Mouse (Mus musculus): Measurements from ENCODE around the gene Tmem30c. TPM values are rescaled to one million over a fixed set of nuclear protein-coding genes. Genes with fewer than 3 reads are reported as not detected.
"Not testable (repeated sequence)": the region's sequence is repeated elsewhere in the genome, so short reads cannot be mapped to it uniquely, and the experiment has no call there.

Tmem30c gene
- polyA plus RNA-seq, 1 experiment from 2014 or later, result 0.04 TPM

- WGBS, result 10% methylated on average over 6 of the region's 6 CpGs
- Histone ChIP-seq H3K9ac (replicated peaks; ENCODE audit: low read depth) (no peak overlapping the region), H3K4me1 (ENCODE audit: insufficient read depth, low read depth, low read length) (no peaks in the 10 kb centered on the region), H3K36me3 (ENCODE audit: insufficient read depth, low read length) (no peaks in the 10 kb centered on the region), H3K4me3 (ENCODE audit: low read depth, low read length) (no peak overlapping the region), H3K27me3 (replicated peaks; ENCODE audit: insufficient read depth, low read length) (no peaks in the 10 kb centered on the region), H3K4me2 (replicated peaks; ENCODE audit: low read depth, low read length) (no peak overlapping the region), H3K27ac (ENCODE audit: low read length) (no peak overlapping the region), H3K9me3 (ENCODE audit: low read length) (no peaks in the 10 kb centered on the region)
- ATAC-seq, result peak; percentile 75
- DNase-seq (ENCODE audit: low spot score), result peak; percentile 88
- no peak for TF ChIP-seq EP300 (IDR thresholded peaks at IDR 0.05)
- TF ChIP-seq CTCF (IDR thresholded peaks at IDR 0.05), result peak; percentile 96
These were observed 48.8 kb downstream of the Tmem30c start for GRCm38 (mm10) chr16:57243858-57244248.

- Histone ChIP-seq H3K4me1 (ENCODE audit: insufficient read depth, low read depth, low read length) (no peaks in the 10 kb centered on the region), H3K36me3 (ENCODE audit: insufficient read depth, low read length) (no peaks in the 10 kb centered on the region), H3K4me2 (replicated peaks; ENCODE audit: low read depth, low read length) (no peak overlapping the region), H3K4me3 (ENCODE audit: low read depth, low read length) (no peak overlapping the region), H3K27ac (ENCODE audit: low read length) (no peak overlapping the region), H3K27me3 (replicated peaks; ENCODE audit: insufficient read depth, low read length) (no peaks in the 10 kb centered on the region), H3K9ac (replicated peaks; ENCODE audit: low read depth) (no peak overlapping the region), H3K9me3 (ENCODE audit: low read length) (no peaks in the 10 kb centered on the region)
- WGBS, result 44% methylated on average over 10 of the region's 10 CpGs
- no peak for TF ChIP-seq EP300 (IDR thresholded peaks at IDR 0.05)
- peak; percentile 61 for TF ChIP-seq CTCF (IDR thresholded peaks at IDR 0.05)
- peak; percentile 72 for ATAC-seq
- DNase-seq (ENCODE audit: low spot score), result peak; percentile 63
These were observed 49.3 kb downstream of the Tmem30c start for GRCm38 (mm10) chr16:57243205-57243857.

- Histone ChIP-seq H3K4me1 (ENCODE audit: insufficient read depth, low read depth, low read length) (no peaks in the 10 kb centered on the region), H3K36me3 (ENCODE audit: insufficient read depth, low read length) (no peaks in the 10 kb centered on the region), H3K27ac (ENCODE audit: low read length) (no peak overlapping the region), H3K4me3 (ENCODE audit: low read depth, low read length) (no peak overlapping the region), H3K27me3 (replicated peaks; ENCODE audit: insufficient read depth, low read length) (no peaks in the 10 kb centered on the region), H3K9me3 (ENCODE audit: low read length) (no peaks in the 10 kb centered on the region), H3K4me2 (replicated peaks; ENCODE audit: low read depth, low read length) (no peak overlapping the region), H3K9ac (replicated peaks; ENCODE audit: low read depth) (no peak overlapping the region)
- ATAC-seq (no peak), DNase-seq (ENCODE audit: low spot score) (no peak)
- 86% methylated on average over 5 of the region's 5 CpGs for WGBS
- no peak for TF ChIP-seq EP300 (IDR thresholded peaks at IDR 0.05)
- no peak for TF ChIP-seq CTCF (IDR thresholded peaks at IDR 0.05)
These were observed 49.8 kb downstream of the Tmem30c start for GRCm38 (mm10) chr16:57242857-57243204.

GRCm38 (mm10) chr16:57235871-57236510 lies 56.7 kb downstream of the Tmem30c start:
- no peak overlapping the region for H3K4me2 ChIP-seq (replicated peaks; ENCODE audit: low read depth, low read length)
- no peaks in the 10 kb centered on the region for H3K27me3 ChIP-seq (replicated peaks; ENCODE audit: insufficient read depth, low read length)
- no peak overlapping the region for H3K27ac ChIP-seq (ENCODE audit: low read length)
- TF ChIP-seq CTCF (IDR thresholded peaks at IDR 0.05), result no peak
- peak; percentile 19; the same call in 1 of the 2 replicates for TF ChIP-seq EP300 (IDR thresholded peaks at IDR 0.05)
- no peak for ATAC-seq
- no peak overlapping the region for H3K9ac ChIP-seq (replicated peaks; ENCODE audit: low read depth)
- H3K9me3 ChIP-seq (ENCODE audit: low read length), result no peaks in the 10 kb centered on the region
- DNase-seq (ENCODE audit: low spot score), result no peak
- 41% methylated on average over 7 of the region's 7 CpGs for WGBS
- H3K4me1 ChIP-seq (ENCODE audit: insufficient read depth, low read depth, low read length), result no peaks in the 10 kb centered on the region
- no peak overlapping the region for H3K4me3 ChIP-seq (ENCODE audit: low read depth, low read length)
- no peaks in the 10 kb centered on the region for H3K36me3 ChIP-seq (ENCODE audit: insufficient read depth, low read length)

GRCm38 (mm10) chr16:57231937-57232310 lies 60.7 kb downstream of the Tmem30c start:
- not testable (repeated sequence) for H3K27me3 ChIP-seq (replicated peaks; ENCODE audit: insufficient read depth, low read length); H3K9ac ChIP-seq (replicated peaks; ENCODE audit: low read depth); H3K9me3 ChIP-seq (ENCODE audit: low read length); DNase-seq (ENCODE audit: low spot score); ATAC-seq; H3K4me1 ChIP-seq (ENCODE audit: insufficient read depth, low read depth, low read length); H3K27ac ChIP-seq (ENCODE audit: low read length); H3K36me3 ChIP-seq (ENCODE audit: insufficient read depth, low read length)
- peak overlapping the region; percentile 33; the same call in 1 of the 2 replicates for H3K4me2 ChIP-seq (replicated peaks; ENCODE audit: low read depth, low read length)
- 0 out of 2 replicates have a peak overlapping the region, but pooled peaks have one; percentile 80 for H3K4me3 ChIP-seq (ENCODE audit: low read depth, low read length)
- 64% methylated on average over 4 of the region's 5 CpGs for WGBS

- ATAC-seq (peak; percentile 100), DNase-seq (ENCODE audit: low spot score) (peak; percentile 100)
- Histone ChIP-seq H3K9me3 (ENCODE audit: low read length) (no peaks in the 10 kb centered on the region), H3K9ac (replicated peaks; ENCODE audit: low read depth) (peak within 1 kb of the TSS; percentile 58), H3K4me2 (replicated peaks; ENCODE audit: low read depth, low read length) (peak within 1 kb of the TSS; percentile 72), H3K27me3 (replicated peaks; ENCODE audit: insufficient read depth, low read length) (no peaks in the 10 kb centered on the region), H3K27ac (ENCODE audit: low read length) (peak within 1 kb of the TSS; percentile 85), H3K4me1 (ENCODE audit: insufficient read depth, low read depth, low read length) (peaks cover 7% of the 10 kb centered on the region), H3K36me3 (ENCODE audit: insufficient read depth, low read length) (no peaks in the 10 kb centered on the region), H3K4me3 (ENCODE audit: low read depth, low read length) (peak within 1 kb of the TSS; percentile 80)
- 2% methylated on average over 42 of the region's 42 CpGs for WGBS
- TF ChIP-seq EP300 (IDR thresholded peaks at IDR 0.05), result no peak
- TF ChIP-seq CTCF (IDR thresholded peaks at IDR 0.05), result no peak
These were observed 61.4 kb downstream of the Tmem30c start, which contains the start of gene Tbc1d23 for GRCm38 (mm10) chr16:57231089-57231936. Gene Tbc1d23 (minus strand): TSS chr16:57231504.

Measured in lung, postnatal 0 days (tissue).